Mouse (Mus musculus) intestine, postnatal 0 days (tissue): Measurements from ENCODE around the gene Dbil5. TPM values are rescaled to one million over a fixed set of nuclear protein-coding genes. Genes with fewer than 3 reads are reported as not detected.

Experiments used
- ATAC-seq: fragments of 200-750 bp; cut with Nextera tagmentation; 2 replicates; pipeline ENCODE4 v1.8.0; 2017; ENCODE audit warnings: mild to moderate bottlenecking, moderate TSS enrichment, moderate library complexity
- H3K27ac ChIP-seq: fragments of 300-500 bp; sonication (generic); 2 replicates; pipeline ENCODE4 v1.5.1; 2014; ENCODE audit warnings: mild to moderate bottlenecking, low read depth, low read length, moderate library complexity
- H3K27me3 ChIP-seq: fragments of 300-500 bp; sonication (generic); replicated peaks from 2 replicates; pipeline ENCODE4 v1.6.1; 2014; ENCODE audit warnings: low read length, mixed read lengths; ENCODE audit not compliant: control insufficient read depth, insufficient read depth
- H3K36me3 ChIP-seq: fragments of 300-500 bp; sonication (generic); 2 replicates; pipeline ENCODE4 v1.6.1; 2014; ENCODE audit warnings: mild to moderate bottlenecking, moderate library complexity; ENCODE audit not compliant: control insufficient read depth, insufficient read depth
- H3K4me1 ChIP-seq: fragments of 300-500 bp; sonication (generic); replicated peaks from 2 replicates; pipeline ENCODE4 v1.6.1; 2014; ENCODE audit warnings: antibody characterized with exemption, low read length, mixed read lengths; ENCODE audit not compliant: control insufficient read depth, insufficient read depth
- H3K4me2 ChIP-seq: fragments of 300-500 bp; sonication (generic); replicated peaks from 2 replicates; pipeline ENCODE4 v1.6.1; 2014; ENCODE audit warnings: low read depth, mild to moderate bottlenecking, moderate library complexity
- H3K4me3 ChIP-seq: fragments of 300-500 bp; sonication (generic); 2 replicates; pipeline ENCODE4 v1.5.1; 2014; ENCODE audit warnings: low read depth, low read length
- H3K9ac ChIP-seq: fragments of 300-500 bp; sonication (generic); 2 replicates; pipeline ENCODE4 v1.6.1; 2014; ENCODE audit warnings: mild to moderate bottlenecking, low read depth, low read length
- H3K9me3 ChIP-seq: fragments of 300-500 bp; sonication (generic); 2 replicates; pipeline ENCODE4 v1.6.1; 2016; ENCODE audit warnings: mixed run types; ENCODE audit not compliant: control insufficient read depth
- CTCF ChIP-seq: sonication (generic); IDR thresholded peaks from 2 replicates; pipeline ENCODE4 v1.5.1; 2016; ENCODE audit warnings: low read depth, mild to moderate bottlenecking, control low read depth, antibody characterized with exemption, moderate library complexity
- WGBS: fragments of 180-500 bp; shearing (Covaris S2); extraction: QIAGEN DNeasy Blood & Tissue Kit; methylation state at CpG from one replicate; pipeline ENCODE4 v1.1.7; 2014; 5-methylcytosine and 5-hydroxymethylcytosine counted together
- polyA plus RNA-seq: library from polyadenylated mRNA; unstranded; fragments of >200 nt; fragmentation: Nextera tagmentation; extraction: Ambion mirVana; gene quantifications from 2 replicates; pipeline ENCODE4 v1.2.1, GENCODE M21; 2015

Dbil5 gene
- polyA plus RNA-seq, 1 experiment from 2014 or later: 0.86 TPM

GRCm38 (mm10) chr11:76183745-76184144, 33.7 kb upstream of the Dbil5 start:
- Histone ChIP-seq H3K4me1 (no peaks in the 10 kb centered on the region), H3K4me3 (no peak overlapping the region), H3K36me3 (0 out of 2 replicates have a peak, but pooled peaks cover 4% of the 10 kb centered on the region), H3K27me3 (no peaks in the 10 kb centered on the region), H3K9me3 (no peaks in the 10 kb centered on the region), H3K27ac (no peak overlapping the region), H3K9ac (no peak overlapping the region), H3K4me2 (no peak overlapping the region)
- no peak for ATAC-seq
- WGBS: 84% methylated on average over 4 of the region's 4 CpGs
- TF ChIP-seq CTCF: no peak

- Histone ChIP-seq H3K4me3 (no peak overlapping the region), H3K9me3 (no peaks in the 10 kb centered on the region), H3K27ac (no peak overlapping the region), H3K4me2 (no peak overlapping the region), H3K27me3 (no peaks in the 10 kb centered on the region), H3K4me1 (no peaks in the 10 kb centered on the region), H3K9ac (no peak overlapping the region), H3K36me3 (0 out of 2 replicates have a peak, but pooled peaks cover 4% of the 10 kb centered on the region)
- WGBS: 84% methylated on average over 5 of the region's 6 CpGs
- no peak for ATAC-seq
- TF ChIP-seq CTCF: peak; percentile 38
Observed at GRCm38 (mm10) chr11:76186908-76187307, 30.5 kb upstream of the Dbil5 start.

GRCm38 (mm10) chr11:76196275-76196976, 21.0 kb upstream of the Dbil5 start:
- H3K9me3 ChIP-seq: no peaks in the 10 kb centered on the region
- H3K4me3 ChIP-seq: peak overlapping the region; percentile 17; the same call in 1 of the 2 replicates
- ATAC-seq: peak; percentile 90
- TF ChIP-seq CTCF: no peak
- H3K4me1 ChIP-seq: no peaks in the 10 kb centered on the region; the same call in 1 of the 2 replicates
- H3K4me2 ChIP-seq: peak overlapping the region; percentile 52
- 25% methylated on average over 8 of the region's 8 CpGs for WGBS
- no peaks in the 10 kb centered on the region for H3K36me3 ChIP-seq
- no peak overlapping the region; the same call in 1 of the 2 replicates for H3K9ac ChIP-seq
- peak overlapping the region; percentile 76 for H3K27ac ChIP-seq
- H3K27me3 ChIP-seq: no peaks in the 10 kb centered on the region

DNA sequence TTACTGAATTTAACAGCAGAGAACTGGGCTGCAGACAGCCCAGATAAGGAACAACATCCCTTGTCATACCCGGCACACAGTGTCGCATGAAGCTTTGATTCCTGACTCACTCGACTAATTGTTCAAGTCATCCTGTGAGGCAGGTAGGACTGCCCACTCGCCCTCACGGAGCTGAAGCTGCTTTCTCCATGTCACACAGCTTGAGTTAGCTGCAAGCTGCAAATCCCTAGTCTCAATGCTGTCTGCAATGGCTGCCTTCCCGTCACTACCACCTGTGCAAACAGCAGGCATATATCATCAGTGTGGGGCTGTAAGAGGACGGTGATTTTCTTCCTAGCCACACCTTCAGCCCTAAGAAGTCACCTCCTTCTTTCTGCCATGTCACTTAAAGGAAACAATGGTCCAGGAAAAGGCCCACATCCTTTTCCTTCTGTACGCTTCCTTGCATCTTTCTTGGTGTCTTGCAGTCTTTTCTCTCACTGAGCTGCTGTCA, 20.4 kb upstream of the Dbil5 start:
- peak overlapping the region; percentile 76 for H3K27ac ChIP-seq
- peak overlapping the region; percentile 17 for H3K4me3 ChIP-seq
- 29% methylated on average over 8 of the region's 8 CpGs for WGBS
- no peaks in the 10 kb centered on the region for H3K27me3 ChIP-seq
- no peak overlapping the region; the same call in 1 of the 2 replicates for H3K9ac ChIP-seq
- no peak for TF ChIP-seq CTCF
- no peaks in the 10 kb centered on the region; the same call in 1 of the 2 replicates for H3K4me1 ChIP-seq
- H3K9me3 ChIP-seq: no peaks in the 10 kb centered on the region
- H3K4me2 ChIP-seq: peak overlapping the region; percentile 52
- peak; percentile 61 for ATAC-seq
- H3K36me3 ChIP-seq: no peaks in the 10 kb centered on the region

DNA sequence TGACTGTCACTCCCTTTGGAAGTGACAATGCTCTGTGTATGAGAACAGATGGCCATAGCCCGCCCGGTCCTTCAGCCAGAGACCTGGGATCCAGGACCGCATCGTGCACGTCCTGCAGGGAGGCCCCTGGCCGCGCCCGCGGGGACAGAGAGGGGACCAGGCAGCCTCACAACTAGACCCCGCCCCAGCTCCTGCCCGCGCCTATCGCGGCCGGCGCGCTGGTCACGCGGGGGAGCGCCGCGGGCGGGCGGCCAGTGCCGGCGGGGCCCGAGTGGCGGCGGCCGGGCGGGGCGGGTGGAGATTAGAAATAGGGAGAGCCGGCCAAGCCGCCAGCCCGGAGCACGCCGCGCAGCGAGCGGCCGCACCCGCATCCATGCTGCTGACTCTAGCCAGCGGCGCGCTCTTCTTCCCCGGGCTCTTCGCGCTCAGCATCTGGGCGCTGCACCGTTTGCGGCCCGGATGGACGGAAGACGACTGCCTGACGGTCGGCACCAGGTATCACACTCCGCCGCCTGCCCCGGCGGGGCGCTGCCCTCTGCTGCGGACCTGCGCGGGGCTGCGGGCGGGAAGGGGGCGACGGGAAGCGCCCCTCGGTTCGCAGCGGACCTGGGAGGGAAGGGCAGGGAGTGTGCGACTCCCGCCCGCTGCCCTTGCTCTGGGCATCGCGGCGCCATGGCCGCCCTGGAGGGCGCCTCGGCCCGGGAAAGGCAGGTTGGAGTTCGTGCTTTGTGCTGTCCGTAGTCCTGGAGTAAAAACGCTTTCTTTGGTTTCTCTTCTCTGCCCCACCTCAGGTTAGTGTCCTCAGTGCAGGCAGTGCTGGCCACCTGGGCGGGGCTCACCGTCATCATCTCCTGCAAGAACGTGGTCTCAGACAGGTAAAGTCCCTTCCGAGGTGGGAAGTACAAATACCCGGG, 15.4 kb upstream of the Dbil5 start:
- H3K27ac ChIP-seq: peak overlapping the region; percentile 70
- peak; percentile 91 for ATAC-seq
- peak; percentile 40 for TF ChIP-seq CTCF

GRCm38 (mm10) chr11:76206793-76207192, 10.6 kb upstream of the Dbil5 start:
- 87% methylated on average over 5 of the region's 5 CpGs for WGBS
- no peak for ATAC-seq
- no peak overlapping the region for H3K4me3 ChIP-seq
- no peak for TF ChIP-seq CTCF
- H3K36me3 ChIP-seq: peaks cover 35% of the 10 kb centered on the region
- H3K9me3 ChIP-seq: no peaks in the 10 kb centered on the region
- no peak overlapping the region for H3K4me2 ChIP-seq
- H3K27ac ChIP-seq: peak overlapping the region; percentile 28; the same call in 1 of the 2 replicates
- H3K4me1 ChIP-seq: no peaks in the 10 kb centered on the region
- H3K9ac ChIP-seq: no peak overlapping the region
- H3K27me3 ChIP-seq: no peaks in the 10 kb centered on the region

More for the DNA sequence above, 15.4 kb upstream of the Dbil5 start:
- Histone ChIP-seq H3K27me3 (no peaks in the 10 kb centered on the region), H3K4me1 (no peaks in the 10 kb centered on the region), H3K4me3 (peak overlapping the region; percentile 89), H3K36me3 (peaks cover 17% of the 10 kb centered on the region; the same call in 1 of the 2 replicates), H3K4me2 (peak overlapping the region; percentile 99), H3K9ac (peak overlapping the region; percentile 72), H3K9me3 (no peaks in the 10 kb centered on the region)
- 1% methylated on average over 88 of the region's 90 CpGs for WGBS
